Mouse (Mus musculus) stomach, postnatal 0 days (tissue): ENCODE measurements around the gene Trappc11.

Experiments
- CTCF ChIP-seq: IDR thresholded peaks from 2 replicates; pipeline ENCODE4 v1.5.1; 2016; ENCODE audit warnings: antibody characterized with exemption, low read depth, mild to moderate bottlenecking, moderate library complexity
- EP300 ChIP-seq: optimal IDR thresholded peaks from 2 replicates; pipeline ENCODE3; 2016; ENCODE audit warnings: antibody characterized with exemption

DNA sequence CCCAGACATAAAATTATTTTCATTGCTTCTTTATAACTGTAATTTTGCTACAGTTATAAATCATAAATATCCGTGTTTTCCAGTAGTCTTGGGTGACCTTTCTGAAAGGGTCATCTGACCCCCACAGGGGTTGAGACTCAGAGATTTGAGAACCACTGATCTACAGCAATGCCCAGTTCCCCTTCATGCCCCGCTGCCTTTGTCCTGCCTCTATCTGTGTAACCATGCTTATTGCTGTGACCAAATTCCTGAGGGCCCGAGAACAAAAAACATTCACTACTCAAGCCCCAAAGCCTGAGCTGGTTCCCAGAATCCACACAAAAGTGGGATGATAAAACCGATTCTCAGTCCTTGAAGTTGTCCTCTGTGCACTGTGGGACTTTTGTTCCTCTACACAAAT is 5.1 kb upstream of the Trappc11 start:
- TF ChIP-seq CTCF = no peak
- no peak for TF ChIP-seq EP300
